Mouse (Mus musculus) embryonic fibroblast, embryonic 13.5 days (primary cell): ENCODE data around the gene Cd68. TPM values are rescaled to one million over a fixed set of nuclear protein-coding genes. Genes with fewer than 3 reads are reported as not detected.

Experiments used
- H3K27ac ChIP-seq: 2 replicates; pipeline ENCODE4 v1.5.1; 2012; ENCODE audit warnings: low read length, control low read depth, inconsistent platforms; ENCODE audit not compliant: insufficient read depth
- H3K4me1 ChIP-seq: 2 replicates; pipeline ENCODE4 v1.6.1; 2011; ENCODE audit warnings: low read length; ENCODE audit not compliant: control insufficient read depth, insufficient read depth
- H3K4me3 ChIP-seq: 2 replicates; pipeline ENCODE4 v1.5.1; 2011; ENCODE audit warnings: mild to moderate bottlenecking, control low read depth, low read length; ENCODE audit not compliant: insufficient read depth
- CTCF ChIP-seq: IDR thresholded peaks from 2 replicates; pipeline ENCODE4 v1.5.1; 2011; ENCODE audit warnings: mild to moderate bottlenecking, control low read depth, low read length, moderate library complexity, borderline replicate concordance; ENCODE audit not compliant: insufficient read depth
- POLR2A ChIP-seq: IDR thresholded peaks from 2 replicates; pipeline ENCODE4 v1.6.1; 2011; ENCODE audit warnings: low read depth, mild to moderate bottlenecking, control low read depth, low read length, moderate library complexity
- polyA plus RNA-seq: library from polyadenylated mRNA; stranded (reverse); fragments of >200 nt; gene quantifications from 2 replicates; pipeline ENCODE4 v1.2.4, GENCODE M21; 2011; ENCODE audit warnings: low read depth; ENCODE audit not compliant: missing spikeins, insufficient read length

Gene Cd68
- 4.9 and 8.6 TPM in 2 replicates for polyA plus RNA-seq

DNA sequence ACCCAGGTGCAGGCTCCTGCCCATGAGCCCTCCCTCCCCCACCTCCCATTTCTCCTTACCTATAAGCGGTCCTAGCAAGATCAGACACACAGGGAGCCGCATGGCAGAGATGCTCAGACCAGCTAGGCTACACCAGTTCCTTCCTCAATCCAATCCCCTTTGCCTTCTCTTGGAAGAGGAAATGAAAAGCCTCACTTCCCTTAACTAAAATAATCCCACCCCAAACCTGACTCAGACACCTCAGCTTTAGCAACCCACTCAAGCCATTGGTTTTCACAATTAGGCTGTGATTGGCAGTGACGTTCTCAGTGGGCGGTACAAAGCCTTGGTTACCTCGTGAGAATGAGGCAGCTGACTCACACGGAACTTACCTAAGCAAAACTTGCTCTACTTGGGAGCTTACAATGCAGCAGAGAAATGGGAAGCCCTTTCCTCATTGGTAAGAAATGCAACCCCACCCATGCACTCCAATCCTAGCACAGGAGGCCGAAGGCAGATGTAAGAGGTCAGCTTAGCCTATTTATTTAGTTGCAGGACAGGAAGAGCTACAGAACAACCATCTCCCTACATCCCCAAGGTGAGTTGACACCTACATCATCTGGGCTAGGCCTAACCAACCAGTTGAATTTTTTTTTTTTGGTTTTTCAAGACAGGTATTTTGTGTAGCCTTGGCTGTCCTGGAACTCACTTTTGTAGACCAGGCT, at the start of gene Cd68:
Gene Cd68, minus strand, starts transcription at position 193 of the 704 bp plus-strand sequence.
- H3K4me3 ChIP-seq = no peak within 1 kb of the TSS
- no peak within 1 kb of the TSS for H3K27ac ChIP-seq
- TF ChIP-seq CTCF (no peak), POLR2A (peak; percentile 49)
- 0 out of 2 replicates have a peak, but pooled peaks cover 2% of the 10 kb centered on the region for H3K4me1 ChIP-seq

DNA sequence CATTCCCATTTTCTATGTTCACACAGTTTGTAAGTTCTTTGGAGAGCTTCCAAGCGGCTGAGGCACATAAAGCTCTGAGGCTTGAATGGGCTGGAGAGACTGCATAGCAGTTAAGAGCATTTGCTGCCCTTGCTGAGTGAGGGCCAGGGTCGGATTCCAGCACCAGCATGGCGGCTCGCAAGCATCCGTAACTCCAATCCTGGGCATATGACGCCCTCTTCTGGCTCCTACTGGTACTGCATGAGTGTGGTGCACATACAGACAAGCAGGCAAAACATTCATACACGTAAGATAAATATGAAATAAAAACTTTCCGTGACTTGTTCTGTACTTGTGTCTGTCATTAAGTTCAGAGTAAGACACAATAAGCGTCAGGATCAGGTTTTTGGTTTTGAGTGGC, 49.5 kb upstream of the Cd68 start:
- H3K4me3 ChIP-seq = no peak overlapping the region
- peaks cover 3% of the 10 kb centered on the region; the same call in 1 of the 2 replicates for H3K4me1 ChIP-seq
- TF ChIP-seq POLR2A (no peak), CTCF (peak; percentile 43; the same call in 1 of the 2 replicates)
- peak overlapping the region; percentile 82 for H3K27ac ChIP-seq

DNA sequence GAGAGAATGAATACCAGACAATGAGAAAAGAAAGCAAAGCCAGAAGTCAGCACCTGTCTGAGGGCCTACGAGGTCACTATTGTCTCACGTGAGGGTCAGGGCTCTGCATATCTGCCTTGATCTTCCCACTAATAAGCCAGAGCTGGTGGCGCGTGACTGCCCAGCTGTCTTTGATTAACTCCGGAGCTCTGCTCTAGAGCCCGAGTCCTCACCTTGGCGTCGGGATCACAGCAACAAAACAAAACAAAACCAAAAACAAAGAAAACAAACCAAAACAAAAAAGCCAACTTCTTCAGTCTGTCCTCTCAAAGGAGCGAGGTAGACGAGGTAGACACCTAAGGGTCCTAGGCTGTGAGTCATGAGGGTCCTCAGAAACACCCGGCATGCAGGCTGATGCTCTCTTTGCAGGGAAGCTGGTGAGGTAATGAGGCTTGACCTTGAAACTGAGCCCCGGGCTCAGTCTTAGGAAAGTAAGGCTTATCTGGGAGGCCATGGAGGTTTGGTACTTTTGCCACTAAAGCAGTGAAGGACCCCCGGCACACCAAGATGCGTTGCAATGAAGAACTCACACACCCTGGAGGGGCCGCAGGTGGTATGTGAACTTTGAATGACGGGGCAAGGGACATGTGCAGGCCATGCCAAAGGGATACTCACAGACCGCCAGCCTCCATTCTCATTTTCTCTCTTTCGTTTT, 48.8 kb upstream of the Cd68 start:
- TF ChIP-seq CTCF = no peak
- no peak overlapping the region for H3K4me3 ChIP-seq
- no peak overlapping the region for H3K27ac ChIP-seq
- peaks cover 3% of the 10 kb centered on the region; the same call in 1 of the 2 replicates for H3K4me1 ChIP-seq

DNA sequence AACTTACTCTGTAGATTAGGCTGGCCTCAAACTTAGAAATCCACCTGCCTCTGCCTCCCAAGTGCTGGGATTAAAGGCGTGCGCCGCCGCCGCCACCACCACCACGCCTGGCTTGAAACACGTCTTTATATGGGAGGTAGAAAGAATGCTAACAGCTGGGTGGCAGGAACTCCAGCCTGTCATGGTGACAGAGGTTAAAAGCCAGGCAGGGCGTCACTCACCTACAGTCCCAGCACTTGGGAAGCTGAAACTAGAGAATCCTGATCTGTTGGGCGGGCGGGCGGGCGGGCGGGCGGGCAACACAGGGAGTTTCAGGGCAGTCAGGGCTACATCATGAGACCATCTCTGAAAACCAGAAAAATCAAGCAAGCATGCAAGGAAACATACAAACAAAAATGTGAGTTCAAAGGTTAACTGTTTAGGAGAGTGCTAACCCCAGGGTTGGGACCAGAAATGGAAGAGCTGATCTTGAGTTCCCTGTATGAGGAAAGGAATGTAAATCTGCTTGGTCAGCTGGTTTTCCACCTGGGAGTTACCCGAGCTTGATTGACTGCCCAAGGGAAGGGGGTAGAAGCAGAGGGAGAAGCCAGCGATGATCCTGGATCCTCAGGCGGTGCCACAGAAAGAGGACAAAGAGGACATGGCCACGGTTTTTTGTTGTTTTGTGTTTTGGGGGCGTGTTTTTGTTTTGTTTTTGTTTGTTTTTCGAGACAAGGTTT, 47.2 kb upstream of the Cd68 start:
- TF ChIP-seq POLR2A = no peak
- TF ChIP-seq CTCF = no peak
- Histone ChIP-seq H3K27ac (no peak overlapping the region), H3K4me3 (no peak overlapping the region), H3K4me1 (peaks cover 3% of the 10 kb centered on the region; the same call in 1 of the 2 replicates)

DNA sequence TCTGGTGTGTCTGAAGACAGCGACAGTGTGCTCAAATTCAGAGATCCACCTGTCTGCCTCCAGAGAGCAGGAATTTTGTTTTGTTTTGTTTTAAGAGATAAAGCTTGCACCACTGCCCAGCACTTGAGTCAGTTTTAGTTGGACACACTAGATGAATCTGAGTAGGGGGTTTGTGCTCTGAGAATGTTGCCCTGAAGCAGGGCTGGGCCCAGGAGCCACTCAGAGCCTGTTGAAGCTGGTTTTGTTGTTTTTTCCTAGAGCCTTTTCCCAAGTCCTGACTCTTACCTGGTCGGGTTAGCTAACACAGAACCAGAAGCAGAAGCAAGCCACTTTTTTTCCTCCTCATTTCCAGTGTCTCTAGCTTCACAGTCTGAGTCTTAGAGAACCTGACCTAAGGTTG, 45.1 kb upstream of the Cd68 start:
- peaks cover under 1% of the 10 kb centered on the region; the same call in 1 of the 2 replicates for H3K4me1 ChIP-seq
- no peak for TF ChIP-seq CTCF
- TF ChIP-seq POLR2A = no peak

DNA sequence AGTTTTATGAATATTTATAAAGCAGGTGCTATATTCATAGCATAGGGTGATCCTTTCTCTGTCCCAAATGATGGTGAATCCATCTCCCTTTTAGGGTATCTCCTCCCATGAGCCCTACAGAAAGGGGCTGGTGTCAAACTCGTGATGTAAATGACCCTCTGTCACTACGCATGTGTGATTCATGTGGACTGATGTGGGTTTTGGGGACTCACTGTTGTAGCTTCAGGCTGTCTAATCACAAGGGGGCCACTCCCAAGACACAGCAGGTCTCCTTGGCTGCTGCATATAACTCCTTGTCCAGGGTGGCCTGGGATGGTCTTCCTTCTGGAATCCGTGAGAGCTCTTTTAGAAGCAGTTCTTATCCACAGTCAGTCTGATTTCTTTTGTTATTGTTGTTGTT, 44.5 kb upstream of the Cd68 start:
- no peaks in the 10 kb centered on the region for H3K4me1 ChIP-seq
- no peak for TF ChIP-seq CTCF
- TF ChIP-seq POLR2A = no peak
- H3K4me3 ChIP-seq = no peak overlapping the region
- H3K27ac ChIP-seq = no peak overlapping the region

More for the DNA sequence above, 45.1 kb upstream of the Cd68 start:
- Histone ChIP-seq H3K27ac (no peak overlapping the region), H3K4me3 (no peak overlapping the region)

DNA sequence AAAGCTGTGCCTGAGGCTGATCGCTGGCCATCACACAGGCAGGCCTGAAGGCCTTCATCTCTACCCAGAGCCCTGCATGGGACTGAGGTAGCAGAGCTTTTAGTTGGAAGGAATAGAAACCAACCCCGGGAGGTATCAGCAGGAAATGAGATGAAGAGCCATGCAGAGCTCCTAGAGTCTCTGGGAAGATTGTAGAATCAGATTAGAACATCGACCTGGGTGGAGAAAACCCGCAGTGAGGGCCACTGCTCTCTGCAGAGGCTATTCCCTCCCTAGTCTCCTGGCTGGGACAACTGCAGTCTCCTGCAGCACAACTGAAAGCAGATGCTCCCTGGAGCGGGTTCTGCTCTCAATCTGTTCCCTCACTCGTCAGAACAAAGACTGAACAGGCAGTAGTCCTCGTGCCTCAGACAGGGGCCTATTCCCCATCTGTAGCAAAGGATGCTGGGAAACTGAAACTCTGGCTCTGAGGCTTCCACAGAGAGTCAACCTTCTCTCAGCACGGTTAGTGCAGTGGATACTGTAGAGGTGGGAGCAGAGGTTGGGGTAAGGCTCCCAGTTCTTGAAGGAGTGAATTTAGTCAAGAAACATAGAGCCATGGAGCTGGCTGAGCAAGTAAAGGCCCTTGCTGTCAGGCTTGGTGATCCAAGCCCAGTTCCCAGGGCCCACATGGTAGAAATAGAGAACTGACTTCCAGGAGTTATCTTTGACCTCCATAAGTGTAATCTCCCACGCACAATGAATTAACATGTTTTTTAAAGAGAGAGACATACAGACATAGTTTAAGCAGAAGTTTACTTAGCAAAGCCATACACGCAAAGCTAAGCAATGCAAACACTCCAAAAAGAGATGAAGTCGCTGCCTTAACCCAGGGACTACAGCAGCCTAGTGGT, 43.8 kb upstream of the Cd68 start:
- H3K27ac ChIP-seq = no peak overlapping the region
- H3K4me1 ChIP-seq = no peaks in the 10 kb centered on the region

DNA sequence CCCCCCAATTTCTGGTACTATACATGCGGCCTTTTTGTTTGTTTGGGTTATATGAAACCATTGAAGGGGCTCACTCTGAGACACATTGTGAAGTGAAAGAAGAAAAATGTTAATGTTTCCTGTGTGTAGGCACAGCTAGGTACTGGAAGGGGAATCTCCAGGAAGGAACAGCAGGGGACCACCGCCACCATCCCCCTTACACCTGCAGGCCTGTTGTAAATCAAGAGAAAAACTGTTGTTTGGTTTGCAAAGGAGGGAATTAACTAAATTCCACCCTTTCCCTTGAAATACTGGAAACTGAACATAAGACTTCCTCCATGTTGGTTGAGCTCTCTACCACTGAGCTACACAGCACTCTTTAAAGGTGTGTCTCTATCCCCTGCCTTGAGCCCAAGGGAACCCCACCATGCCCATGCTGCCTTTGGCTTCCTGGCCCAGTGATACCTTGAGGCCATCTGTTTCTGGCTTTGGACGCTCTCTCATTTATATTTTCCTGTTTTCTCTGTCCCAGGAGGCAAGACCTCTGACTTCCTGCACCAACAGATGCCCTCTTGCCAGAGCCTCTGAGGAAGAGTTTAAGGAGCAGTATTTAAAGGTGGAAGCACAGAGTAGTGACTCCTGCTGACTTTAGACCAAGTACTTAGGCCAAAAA, 42.8 kb upstream of the Cd68 start:
- H3K4me1 ChIP-seq = no peaks in the 10 kb centered on the region
- H3K27ac ChIP-seq = no peak overlapping the region
- no peak for TF ChIP-seq CTCF
- no peak overlapping the region for H3K4me3 ChIP-seq

More for the DNA sequence above, 43.8 kb upstream of the Cd68 start:
- TF ChIP-seq POLR2A = no peak
- no peak for TF ChIP-seq CTCF
- no peak overlapping the region for H3K4me3 ChIP-seq
